Mouse (Mus musculus) retina, embryonic 14.5 days (tissue): ENCODE results near the gene Lrrc4c.

Source experiments
- DNase-seq: peaks from one replicate; pipeline ENCODE4 v3.0.0-alpha.2; 2015; ENCODE audit warnings: low spot score

Lrrc4c gene

DNA sequence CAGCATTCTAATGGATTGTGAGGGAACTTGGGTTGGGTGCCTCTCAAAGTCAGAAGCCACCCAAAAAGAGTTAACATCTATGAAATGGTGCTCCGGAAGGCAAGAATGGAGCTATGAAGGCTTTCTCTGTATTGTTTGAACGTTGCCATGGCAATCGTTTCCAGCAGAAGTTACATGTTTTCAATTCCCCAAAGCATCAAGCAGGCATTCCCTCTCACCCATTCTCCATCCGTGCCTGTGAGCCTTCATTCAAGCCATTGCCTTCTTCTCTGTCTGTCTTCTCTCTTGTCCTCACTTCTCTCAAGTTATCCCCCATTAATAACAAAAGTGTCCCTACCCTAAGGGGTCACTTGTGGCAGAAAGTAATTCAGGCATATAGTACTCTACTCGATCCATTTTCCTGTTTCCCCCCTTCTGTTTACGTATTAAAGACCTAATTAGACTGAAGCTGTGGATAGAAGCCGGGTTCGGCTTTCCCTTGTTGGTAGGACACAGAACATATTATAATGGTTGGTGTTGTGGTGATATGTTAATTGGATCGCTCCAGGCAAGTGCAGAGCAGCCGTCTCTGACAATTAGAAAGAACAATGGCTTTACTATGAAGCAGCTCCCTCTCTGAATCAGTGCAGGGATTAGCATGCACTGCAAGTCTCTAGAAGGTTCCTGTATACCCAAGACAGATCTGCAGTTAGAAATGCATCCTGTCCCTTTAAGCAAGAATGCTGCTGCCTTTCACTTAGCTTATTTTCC lies 1160.4 kb downstream of the Lrrc4c start:
- peak; percentile 79 for DNase-seq

DNA sequence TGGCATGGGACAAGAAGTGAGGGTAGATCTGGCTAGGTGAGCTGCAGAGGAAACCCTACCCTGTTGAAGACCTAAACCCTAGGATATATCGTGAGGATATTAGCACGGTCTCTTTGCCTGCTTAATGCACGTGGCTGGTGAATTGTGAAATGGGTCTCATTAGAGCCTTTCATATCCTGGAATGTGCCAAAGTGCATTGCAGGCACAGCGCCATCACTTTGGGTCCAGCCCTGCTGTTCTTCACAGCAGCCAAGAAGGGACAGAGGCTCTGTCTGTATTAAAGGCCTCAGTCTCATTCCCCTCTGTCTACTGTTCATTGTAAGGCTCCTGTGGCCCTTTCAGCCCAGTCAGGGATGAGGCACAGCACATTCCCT lies 1160.9 kb downstream of the Lrrc4c start:
- DNase-seq, result peak; percentile 67

- no peak for DNase-seq
Measured at GRCm38 (mm10) chr2:97484990-97485389, 1167.0 kb downstream of the Lrrc4c start.

DNA sequence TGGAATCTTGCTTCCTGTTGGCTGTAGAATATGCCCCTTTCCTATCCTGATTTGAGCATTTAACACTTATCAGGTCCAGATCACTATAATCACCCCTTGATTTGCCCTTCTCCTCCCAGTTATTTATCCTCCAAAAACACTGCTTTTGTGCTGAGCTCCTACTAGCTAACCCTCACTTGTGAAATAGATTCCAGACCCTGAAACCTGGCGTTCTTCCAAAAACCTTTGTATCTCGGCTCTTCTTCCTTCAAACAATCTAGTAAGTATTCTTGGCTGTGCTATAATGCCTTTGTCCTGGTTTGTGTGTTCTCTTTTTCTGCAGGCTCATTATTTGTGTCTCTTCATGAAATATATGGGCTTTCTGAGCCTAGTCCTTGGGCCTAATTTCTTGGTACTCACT lies 1167.6 kb downstream of the Lrrc4c start:
- no peak for DNase-seq

- DNase-seq, result peak; percentile 21
Measured at GRCm38 (mm10) chr2:97487567-97487966, 1169.6 kb downstream of the Lrrc4c start.

- DNase-seq, result no peak
Measured at GRCm38 (mm10) chr2:97497069-97497468, 1179.1 kb downstream of the Lrrc4c start.

- DNase-seq, result no peak
Measured at GRCm38 (mm10) chr2:97502501-97502900, 1184.5 kb downstream of the Lrrc4c start.

DNA sequence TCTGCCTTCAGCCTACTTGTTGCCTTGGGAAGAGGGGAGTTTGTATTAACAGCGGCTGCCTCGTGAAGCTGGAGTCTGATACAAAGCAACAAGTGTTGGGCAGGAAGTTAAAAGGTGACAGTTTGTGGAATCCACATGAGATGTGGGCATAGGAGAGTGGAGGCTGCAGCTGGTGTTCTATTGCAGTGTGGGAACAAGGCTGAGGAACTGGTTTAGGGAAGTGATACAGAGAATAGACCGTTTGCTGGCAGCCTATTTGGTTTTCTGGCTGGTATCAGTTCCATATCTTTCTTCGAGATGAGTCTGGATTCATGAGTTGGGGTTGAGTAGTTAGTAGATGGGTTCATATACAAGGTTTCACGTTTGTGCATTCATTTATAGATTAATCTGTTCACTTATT lies 1186.9 kb downstream of the Lrrc4c start:
- DNase-seq, result no peak

DNA sequence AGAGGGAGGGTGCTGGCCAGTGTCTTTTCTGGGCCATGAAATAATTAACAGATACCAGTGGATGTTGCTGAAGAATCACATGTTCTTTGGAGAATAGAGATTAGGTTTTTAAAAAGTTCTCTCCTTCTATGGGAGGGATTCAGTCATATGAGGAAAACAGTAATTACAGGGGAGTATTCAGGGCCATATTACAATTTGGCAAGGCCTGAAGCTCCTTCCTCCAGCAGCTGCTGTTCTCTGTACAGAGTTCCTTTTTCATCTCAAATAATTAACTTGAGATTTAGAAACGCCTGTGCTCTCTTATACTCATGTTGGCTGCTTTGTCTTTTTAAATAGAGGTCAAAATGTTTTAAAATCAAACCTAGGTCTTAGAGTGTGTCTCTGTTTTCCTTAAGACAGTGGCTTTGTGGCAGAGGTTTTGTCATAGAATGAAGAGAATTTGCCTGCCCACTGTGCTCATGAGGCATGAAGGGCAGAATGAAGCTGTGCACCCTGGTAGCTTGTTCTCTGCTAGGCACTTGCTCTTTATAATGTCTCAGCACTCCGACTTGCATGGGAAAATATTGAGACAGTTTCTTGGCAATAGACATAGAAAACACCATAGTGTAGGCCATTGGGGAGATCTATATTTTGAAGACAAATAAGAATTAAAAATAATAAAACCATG lies 1206.4 kb downstream of the Lrrc4c start:
- peak; percentile 41 for DNase-seq

- DNase-seq, result no peak
Measured at GRCm38 (mm10) chr2:97525107-97525506, 1207.1 kb downstream of the Lrrc4c start.

- no peak for DNase-seq
Measured at GRCm38 (mm10) chr2:97530622-97531021, 1212.7 kb downstream of the Lrrc4c start.

GRCm38 (mm10) chr2:97543691-97544672 lies 1226.0 kb downstream of the Lrrc4c start:
- DNase-seq, result peak; percentile 87

DNA sequence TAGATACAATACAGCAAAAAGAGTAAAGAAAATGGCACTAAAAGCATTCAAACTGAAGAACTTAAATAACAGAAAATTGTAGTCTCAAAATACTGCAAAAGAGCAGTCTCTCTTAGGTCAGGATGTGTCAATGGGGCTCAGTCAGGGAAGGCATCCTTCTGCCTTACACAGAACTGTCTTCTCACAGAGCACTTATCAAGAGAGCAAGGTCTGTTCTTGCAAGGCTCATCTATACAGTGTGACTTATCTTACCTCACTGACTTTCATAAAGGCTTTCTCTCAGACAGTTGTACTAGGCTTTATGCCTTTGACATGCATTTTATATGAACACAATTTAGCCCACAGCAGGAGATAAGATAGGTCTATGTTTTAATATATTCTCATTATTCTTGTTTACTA lies 1226.7 kb downstream of the Lrrc4c start:
- peak; percentile 26 for DNase-seq

- DNase-seq, result peak; percentile 83
Measured at GRCm38 (mm10) chr2:97545946-97546345, 1228.0 kb downstream of the Lrrc4c start.

- no peak for DNase-seq
Measured at GRCm38 (mm10) chr2:97564509-97564908, 1246.5 kb downstream of the Lrrc4c start.

- no peak for DNase-seq
Measured at GRCm38 (mm10) chr2:97568954-97569353, 1251.0 kb downstream of the Lrrc4c start.

DNA sequence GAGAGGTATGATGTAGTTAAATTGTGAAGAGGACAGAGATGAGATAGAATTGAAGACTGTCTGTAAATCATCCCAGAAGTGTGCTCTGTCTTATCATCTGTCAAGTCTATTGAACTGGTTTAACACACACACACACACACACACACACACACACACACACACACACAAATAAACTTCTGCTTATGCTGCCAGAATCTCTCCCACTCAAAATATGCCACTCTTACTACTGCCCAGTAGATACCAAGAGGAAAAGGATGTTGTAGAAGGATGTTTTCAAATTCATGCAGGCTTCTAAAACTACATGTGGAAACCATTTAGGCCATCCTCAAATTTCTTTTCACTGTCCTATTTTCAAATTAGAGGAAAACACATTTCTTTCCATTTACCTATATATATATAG lies 1257.0 kb downstream of the Lrrc4c start:
- DNase-seq, result no peak

DNA sequence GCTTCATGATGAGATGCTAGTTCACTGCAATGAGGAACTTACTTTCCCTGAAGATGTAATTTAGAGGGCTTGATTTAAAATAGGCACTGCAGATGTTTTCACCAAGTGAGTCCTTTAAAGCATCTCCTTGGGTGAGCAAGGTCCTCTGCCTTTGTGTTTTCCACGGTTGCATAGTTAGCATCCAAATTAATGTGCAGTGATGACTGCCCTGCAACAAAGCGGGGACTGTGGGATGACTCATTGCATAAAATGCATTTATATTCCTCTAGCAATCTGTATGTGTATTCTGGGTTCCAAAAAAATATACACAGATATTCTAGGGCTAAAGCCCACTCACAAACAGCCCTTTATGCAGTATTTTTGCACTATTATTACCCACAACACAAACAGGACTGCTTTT lies 1263.2 kb downstream of the Lrrc4c start:
- DNase-seq, result peak; percentile 46

GRCm38 (mm10) chr2:97586322-97586721 lies 1268.4 kb downstream of the Lrrc4c start:
- DNase-seq, result no peak

- no peak for DNase-seq
Measured at GRCm38 (mm10) chr2:97590563-97590962, 1272.6 kb downstream of the Lrrc4c start.

DNA sequence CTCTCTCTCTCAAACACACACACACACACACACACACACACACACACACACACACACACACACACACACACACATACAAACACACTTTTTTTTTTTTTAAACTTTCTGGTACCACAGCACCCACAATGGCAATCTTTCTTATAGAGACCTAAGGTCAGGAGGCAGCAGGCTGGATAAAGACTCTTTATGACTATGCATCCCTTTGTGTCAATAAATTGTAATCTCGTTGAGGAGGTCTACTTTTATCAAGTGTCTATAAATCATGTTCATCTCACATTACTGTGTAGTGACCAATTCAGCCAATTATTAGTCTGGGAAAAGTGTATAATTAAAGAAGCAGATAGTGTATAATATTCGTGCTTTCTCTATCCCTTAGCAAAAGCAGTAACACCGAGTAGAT lies 1286.2 kb downstream of the Lrrc4c start:
- DNase-seq, result no peak

DNA sequence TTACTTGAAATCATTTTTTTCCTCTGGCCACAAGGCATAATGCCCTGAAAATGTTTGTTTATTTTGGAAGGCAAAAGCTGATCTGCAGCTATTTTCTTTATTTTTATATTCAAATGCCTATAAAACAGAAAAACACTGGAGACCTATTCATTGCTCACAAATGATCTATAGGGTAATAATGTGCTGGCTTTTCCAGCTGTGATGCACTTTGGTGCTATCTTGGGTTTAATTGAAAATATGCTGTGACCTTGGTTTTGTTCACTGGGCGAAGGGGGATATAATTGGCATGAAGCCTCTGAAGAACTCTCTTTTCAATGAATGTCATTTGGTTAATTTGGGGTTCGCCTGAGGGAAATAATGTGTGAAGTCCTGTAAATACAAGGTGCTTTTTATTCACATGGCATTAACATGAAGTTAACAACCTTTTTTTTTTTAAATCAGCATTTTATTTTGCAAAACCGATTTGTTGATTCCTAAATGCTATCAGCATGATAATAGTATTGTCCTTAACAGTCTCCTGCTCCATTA lies 1286.8 kb downstream of the Lrrc4c start:
- no peak for DNase-seq
